Mouse (Mus musculus): ENCODE measurements around the gene Sppl2b.
"Not testable (repeated sequence)": the region's sequence is repeated elsewhere in the genome, so short reads cannot be mapped to it uniquely, and the experiment has no call there.

Gene Sppl2b

DNA sequence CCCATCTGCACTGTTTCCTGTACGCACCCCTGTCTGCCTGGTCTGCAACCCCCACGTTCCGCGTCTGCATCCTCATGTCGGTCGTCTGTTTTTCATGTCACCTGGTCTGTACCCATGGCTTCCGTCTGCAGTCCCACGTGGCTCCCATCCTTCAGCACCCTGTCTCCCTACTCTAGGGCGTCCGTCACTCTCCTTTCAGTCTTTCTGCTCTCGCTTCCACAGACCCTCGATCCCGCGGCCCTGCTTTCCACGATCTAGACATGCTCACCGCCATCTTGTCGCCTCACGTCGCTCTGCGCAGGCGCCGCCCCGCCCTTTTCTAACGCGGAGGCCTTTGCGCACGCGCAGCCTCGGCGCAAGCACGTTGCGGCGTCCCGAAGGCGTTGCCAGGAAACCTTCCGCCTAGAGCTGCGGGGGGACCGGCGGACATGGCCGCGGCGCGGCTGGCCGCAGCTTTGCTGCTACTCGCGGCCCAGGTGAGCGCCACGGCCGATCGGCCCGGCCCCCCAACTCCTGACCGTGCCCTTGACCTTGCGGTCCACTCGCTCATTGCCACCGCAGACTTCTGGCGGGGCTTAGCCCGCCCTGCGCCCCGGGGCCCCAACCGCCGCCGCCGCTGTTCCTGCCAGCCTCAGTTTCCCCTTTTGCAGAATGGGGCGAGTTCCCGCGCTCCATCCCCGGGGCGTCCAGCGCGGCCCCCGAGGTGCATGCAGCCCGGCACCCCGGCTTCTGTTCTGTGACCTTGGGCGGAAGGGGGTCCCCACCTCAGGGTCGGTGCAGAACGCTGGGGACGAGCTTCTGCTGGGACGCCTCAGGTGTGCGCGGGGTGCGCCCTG, at the start of gene Sppl2b, which contains the start of gene Lsm7:
Sppl2b (plus strand) TSS at position 363 of the 836 bp plus-strand sequence.
Lsm7 (minus strand) TSS at position 297 of the 836 bp plus-strand sequence.
- peak; percentile 96 for DNase-seq (ENCODE audit: low read depth, low spot score)

DNA sequence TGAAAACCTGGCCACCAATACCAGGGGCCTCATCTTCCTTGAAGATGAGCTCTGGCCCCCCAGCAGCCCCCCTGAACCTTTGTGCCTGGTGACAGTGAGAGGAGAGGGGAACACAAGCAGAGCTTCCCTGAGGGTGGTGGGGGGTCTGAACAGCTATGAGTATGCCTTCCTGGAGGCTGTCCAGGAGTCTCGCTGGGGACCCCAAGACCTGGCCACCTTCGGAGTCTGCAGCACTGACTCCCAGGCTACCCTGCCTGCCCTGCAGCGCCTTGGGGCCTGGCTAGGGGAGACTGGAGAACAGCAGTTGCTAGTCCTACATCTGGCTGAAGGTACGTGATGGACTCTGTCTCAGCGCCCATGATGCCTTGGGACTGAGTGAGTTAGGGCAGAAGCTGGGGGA, 49.8 kb upstream of the Sppl2b start:
- no peak for DNase-seq (ENCODE audit: low read depth, low spot score)

DNA sequence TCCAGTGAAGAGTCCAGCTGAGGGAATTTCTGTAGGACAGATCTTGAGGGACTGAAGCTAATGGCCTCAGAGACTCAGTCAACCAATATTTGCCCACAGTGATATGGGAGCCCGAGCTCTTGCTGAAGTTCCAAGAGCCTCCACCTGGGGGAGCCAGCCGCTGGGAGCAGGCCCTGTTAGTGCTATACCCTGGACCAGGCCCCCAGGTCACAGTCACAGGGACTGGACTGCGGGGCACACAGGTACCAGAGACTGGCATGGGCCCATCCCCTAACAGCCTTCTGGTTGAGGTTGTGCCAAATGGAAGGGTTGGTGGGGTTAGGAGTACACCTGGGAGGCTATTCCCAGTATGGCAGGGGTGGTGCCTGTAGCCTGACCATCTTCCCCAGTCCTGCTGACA, 49.1 kb upstream of the Sppl2b start:
- peak; percentile 63 for DNase-seq (ENCODE audit: low read depth, low spot score)

DNA sequence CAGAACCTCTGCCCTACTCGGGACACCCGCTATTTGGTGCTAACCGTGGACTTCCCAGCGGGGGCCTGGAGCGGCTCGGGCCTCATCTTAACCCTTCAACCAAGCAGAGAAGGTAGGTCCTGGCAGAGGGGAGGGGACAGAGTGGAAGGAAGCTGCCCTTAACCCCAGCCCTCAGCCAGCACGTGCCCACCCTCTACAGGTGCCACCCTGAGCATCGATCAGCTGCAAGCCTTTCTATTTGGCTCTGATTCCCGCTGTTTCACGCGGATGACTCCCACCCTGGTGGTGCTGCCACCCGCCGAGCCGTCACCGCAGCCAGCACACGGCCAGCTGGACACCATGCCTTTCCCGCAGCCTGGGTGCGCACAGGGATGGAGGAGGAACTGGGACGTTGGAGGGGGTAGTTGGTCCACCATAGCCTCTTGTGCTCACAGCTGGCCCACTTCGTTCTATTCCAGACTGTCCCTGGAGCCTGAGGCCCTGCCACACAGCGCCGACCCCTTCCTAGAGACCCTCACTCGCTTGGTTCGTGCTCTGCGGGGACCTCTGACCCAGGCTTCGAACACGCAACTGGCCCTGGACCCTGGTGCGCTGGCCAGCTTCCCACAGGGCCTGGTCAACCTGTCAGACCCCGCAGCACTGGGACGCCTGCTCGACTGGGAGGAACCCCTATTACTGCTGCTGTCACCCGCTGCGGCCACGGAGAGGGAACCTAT, 48.6 kb upstream of the Sppl2b start:
- no peak for DNase-seq (ENCODE audit: low read depth, low spot score)

DNA sequence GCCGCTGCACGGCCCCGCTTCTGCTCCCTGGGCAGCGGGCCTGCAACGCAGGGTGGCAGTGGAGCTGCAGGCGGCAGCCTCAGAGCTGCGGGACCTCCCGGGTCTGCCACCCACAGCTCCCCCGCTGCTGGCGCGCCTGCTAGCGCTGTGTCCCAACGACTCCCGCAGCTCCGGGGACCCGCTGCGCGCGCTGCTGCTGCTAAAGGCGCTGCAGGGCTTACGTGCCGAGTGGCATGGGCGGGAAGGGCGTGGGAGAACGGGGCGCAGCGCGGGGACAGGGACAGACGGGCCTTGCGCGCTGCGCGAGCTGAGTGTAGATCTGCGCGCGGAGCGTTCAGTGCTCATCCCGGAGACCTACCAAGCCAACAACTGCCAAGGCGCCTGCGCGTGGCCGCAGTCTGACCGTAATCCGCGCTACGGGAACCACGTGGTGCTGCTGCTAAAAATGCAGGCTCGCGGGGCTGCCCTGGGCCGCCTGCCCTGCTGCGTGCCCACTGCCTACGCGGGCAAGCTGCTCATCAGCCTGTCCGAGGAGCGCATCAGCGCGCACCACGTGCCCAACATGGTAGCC, 47.9 kb upstream of the Sppl2b start:
- peak; percentile 76 for DNase-seq (ENCODE audit: low read depth, low spot score)

DNA sequence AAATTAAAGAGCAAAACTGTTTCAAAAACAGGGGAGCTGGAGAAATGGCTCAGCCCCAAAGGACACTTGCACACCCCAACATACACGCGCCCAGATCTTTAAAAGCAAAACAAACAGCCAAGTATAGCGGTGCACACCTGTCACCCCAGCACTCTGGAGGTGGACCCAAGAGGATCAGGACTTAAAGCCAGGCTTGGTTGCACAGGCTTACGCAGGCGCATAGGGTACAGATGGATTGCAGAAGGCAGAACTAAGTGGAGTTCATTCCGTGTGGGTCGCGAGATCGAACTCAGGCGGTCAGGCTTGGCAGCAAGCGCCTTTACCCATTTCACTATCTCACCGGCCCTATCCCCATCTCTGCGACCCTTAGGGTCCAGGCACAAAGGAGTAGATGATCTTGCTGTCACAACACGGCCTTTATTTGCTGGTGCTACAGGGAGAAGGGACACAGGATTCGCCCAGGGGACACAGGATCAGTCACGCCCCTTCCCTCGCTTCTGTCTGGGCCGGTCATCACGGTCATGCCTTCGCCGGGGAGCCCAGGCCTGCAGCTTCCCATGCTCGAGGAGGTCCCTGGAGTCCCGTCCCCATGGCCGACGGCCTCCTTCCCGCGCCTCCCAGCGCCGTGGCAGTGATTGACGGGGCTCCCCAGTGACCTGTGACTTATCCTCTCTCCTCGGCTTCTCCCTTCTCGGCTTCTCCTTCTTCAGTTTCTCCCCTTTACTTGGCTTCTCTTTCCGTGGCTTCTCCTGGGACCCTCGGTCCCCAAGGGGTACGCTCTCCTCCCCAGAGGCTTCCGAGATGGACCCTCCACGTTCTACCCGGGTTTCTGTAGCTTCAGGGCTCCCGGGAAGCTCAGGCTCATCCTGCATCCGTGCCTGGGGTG, 46.7 kb upstream of the Sppl2b start:
- DNase-seq (ENCODE audit: low read depth, low spot score) = no peak

DNA sequence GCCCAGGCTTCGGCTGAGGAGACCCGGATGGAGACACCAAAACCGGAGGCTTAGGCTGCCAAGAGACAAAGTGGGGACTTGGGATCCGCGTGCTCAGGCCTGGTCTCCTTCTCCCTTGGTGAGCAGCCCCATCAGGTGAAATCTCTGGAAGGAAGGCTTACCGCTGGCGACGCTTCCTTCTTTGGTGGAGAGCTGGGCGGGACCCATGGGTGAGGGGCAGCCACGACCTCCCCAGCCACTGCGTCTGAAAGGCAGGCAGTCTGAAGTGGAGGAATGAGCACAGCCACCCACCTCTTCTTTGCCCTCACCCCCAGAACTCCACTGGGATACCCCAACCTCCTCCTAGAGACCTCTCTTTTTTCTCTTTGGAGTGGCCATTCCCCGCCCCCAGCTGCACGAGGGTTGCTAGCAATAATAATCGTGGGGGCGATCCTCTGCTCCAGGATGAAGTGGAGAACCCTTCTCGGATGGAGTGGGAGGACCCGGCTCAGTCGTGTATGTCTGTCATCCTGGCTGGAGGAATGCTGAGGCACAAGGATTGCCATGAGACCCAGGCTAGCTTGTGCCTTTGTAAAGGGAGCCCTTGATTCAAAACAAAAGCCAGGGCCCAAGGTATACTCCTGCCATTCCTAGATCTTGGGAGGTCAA, 46.0 kb upstream of the Sppl2b start:
- no peak for DNase-seq (ENCODE audit: low read depth, low spot score)

DNA sequence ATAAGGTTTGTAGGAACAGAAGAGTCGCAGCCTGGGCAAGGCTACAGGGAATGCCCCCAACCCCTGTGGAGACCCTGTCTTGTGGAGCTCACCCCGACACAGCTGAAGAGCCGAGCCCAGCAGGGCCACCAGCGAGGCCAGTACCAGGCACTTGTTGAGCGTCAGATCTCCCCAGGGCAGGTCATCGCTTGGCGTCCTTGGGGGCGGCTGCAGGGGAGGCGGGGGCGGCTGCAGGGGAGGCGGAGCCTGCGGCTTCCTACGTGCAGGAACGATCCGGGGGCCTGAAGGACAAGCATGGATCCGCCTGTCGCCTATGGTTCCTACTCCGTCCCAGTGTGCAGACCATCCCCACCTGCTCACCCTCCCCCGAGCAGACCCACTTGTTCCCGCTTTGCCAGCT, 45.0 kb upstream of the Sppl2b start:
- no peak for DNase-seq (ENCODE audit: low read depth, low spot score)

DNA sequence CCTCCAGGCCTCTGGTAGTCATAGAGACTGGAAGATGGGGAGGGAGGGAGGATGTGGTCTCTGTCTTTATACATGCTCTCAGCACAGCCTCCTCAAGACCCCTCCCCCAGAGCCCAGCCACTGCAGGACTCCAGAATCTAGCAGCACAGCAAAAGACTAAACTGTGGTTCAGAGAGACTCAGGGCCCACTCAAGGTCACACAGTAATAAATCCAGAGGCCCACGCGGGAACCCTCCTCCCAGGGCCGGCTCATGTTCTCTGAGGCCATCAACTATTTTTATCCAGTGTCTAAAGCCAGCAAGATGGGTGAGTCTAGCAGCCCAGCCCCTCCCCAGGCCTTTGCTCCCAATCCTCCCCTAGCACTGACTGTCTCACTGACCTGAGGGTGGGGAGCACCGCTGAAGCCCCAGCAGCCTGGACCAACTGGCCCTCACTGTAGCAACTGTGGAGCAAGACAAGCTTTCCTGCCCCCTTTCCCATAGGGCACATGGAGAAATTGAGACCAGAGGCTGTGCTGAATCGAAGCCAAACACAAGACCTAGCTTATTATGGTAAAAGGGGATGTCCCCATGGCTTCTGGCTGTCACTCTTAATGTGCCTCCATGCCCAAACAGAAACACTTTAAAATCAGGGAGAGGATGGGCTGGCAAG, 42.6 kb upstream of the Sppl2b start:
- no peak for DNase-seq (ENCODE audit: low read depth, low spot score)

DNA sequence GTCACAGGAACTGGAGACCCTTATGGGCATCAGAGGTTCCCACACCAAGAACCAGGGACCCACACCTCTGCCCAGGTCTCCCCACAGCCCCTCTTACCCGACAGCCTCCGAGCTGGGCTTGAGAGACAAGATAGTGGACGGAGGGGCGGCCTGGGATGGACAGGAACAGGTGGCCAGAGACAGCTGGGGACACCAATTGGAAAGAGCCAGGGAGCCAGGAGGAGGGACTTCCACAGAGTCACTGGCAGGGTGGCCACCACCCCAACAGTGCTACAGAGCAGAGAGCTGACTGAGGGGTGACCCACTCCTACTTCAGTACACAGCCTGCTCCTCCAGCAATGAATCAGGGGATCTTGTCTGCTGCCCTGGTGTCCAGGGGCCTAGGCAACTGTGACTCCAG, 41.7 kb upstream of the Sppl2b start, which contains the start of gene Jsrp1:
Jsrp1 (minus strand) TSS at position 133 of the 400 bp plus-strand sequence.
- DNase-seq (ENCODE audit: low read depth, low spot score) = no peak

DNA sequence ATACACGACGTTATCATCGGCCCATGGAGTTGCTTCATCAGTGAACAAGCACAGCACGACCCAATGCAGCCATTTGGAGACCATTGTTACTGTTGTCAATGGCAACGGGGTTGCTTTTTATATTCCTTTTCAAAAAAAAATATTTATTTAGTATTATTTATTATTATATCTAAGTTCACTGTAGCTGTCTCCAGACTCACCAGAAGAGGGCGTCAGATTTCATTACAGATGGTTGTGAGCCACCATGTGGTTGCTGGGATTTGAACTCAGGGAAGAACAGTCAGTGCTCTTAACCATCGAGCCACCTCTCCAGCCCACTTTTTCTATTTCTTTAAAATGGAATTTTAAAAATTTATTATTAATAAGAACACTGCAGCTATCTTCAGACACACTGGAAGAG, 40.3 kb upstream of the Sppl2b start:
- DNase-seq (ENCODE audit: low read depth, low spot score) = no peak

DNA sequence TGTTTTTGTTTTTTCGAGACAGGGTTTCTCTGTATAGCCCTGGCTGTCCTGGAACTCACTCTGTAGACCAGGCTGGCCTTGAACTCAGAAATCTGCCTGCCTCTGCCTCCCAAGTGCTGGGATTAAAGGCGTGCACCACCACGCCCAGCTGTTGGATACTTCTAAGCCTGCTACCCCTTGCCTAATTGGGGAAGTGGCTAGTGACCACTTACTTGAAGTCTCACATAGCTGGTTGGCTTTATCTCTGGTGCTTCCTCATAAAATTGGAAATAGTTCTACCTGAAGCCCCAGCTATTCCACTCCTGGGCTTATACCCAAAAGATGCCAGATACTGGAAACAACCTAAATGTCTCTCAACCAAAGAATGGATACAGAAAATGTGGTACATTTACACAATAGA, 38.8 kb upstream of the Sppl2b start:
- not testable (repeated sequence) for DNase-seq (ENCODE audit: low read depth, low spot score)

DNA sequence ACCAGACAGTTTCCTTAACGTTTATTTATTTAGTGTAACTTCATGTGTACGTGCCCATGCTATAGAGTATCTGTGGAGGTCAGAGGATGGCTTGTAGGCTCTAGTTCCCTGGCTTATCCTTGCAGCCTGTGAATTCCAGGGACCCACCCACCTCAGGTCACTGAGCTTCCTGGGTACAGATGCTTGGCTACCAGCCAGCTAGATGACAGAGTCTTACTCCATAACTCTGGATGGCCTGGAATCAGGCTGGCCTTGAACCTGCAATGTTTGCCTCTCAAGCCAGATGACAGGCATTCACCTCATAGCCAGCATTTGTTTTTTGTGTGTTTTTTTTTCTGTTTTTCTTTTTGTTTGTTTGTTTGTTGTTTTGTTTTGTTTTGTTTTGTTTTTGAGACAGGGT, 37.9 kb upstream of the Sppl2b start:
- DNase-seq (ENCODE audit: low read depth, low spot score) = no peak

DNA sequence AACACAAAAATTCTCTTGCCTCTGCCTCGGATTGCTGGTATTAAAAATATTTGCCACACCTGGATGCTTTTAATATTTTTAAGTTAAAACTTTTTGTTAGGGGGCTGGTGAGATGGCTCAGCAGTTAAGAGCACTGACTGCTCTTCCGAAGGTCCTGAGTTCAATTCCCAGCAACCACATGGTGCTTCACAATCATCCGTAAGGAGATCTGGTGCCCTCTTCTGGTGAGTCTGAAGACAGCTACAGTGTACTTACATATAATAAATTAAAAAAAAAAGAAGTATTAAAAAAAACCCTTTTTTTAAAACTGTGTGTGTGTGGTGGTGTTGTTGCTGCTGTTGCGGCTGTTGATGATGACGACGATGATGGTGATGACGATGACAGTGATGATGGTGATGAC, 37.1 kb upstream of the Sppl2b start:
- peak; percentile 64 for DNase-seq (ENCODE audit: low read depth, low spot score)

DNA sequence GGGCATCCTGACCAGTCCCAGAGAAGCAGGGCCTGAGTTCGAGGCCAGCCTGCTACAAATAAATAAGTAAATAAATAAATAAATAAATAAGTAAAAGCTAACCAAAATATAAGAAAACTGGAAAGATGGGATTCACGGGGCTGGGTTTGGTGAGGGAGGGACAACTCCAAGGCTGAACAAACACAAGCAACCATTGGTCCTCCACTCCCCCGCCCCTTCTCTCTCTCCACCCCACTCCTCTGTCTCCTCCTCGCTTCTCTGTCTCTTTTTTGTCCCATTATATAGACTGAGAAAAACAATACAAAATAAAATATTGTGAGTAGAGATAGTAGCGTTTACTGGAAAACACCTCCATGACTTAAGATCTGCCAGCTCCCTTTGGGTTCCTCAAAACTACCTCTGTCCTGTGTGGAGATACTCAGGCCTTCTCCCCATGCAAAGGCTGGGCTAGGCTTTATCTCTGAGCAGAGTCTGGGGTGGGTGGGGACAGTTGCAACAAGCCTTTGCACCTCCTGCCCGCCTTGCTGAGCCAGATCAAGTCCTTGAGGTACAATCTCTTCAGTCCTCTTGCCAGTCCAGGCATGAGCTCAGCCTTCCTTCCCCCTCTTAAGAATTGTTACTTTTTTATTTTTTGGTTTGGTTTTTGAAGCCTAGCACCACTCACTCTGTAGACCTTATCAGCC, 36.3 kb upstream of the Sppl2b start:
- DNase-seq (ENCODE audit: low read depth, low spot score) = no peak

DNA sequence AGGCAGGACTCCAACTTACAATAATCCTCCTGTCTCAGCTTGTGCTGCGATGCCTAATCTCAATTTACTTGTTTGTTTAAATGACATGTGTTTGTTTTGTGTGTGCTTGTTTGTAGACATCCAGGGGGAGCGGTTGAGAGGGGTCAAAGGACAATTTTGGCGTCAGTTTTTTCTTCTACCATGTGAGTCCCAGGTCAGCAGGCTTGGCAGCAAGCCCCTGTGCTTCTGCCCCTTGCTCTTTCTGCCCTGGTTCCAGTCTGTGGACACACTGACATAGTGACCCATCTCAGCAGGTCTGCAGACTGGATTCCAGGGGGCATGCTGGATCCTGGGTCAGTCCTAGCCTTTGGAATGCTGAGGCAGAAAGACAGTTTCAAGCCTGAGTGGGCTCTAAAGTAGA, 35.7 kb upstream of the Sppl2b start:
- no peak for DNase-seq (ENCODE audit: low read depth, low spot score)

DNA sequence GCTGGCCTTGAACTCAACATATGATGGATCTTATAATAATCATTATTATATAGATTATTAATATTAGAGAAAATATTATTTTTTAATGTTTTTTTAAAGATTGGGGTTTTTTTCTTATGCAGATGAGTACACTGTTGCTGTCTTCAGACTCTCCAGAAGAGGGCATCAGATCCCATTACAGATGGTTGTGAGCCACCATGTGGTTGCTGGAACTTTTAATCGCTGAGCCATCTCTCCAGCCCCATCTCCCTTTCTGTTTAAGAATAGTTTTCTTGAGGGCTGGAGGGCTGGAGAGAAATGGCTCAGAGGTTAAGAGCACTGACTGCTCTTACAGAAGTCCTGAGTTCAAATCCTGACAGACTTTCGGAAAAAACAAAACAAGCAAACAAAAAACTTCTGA, 33.1 kb upstream of the Sppl2b start:
- peak; percentile 71 for DNase-seq (ENCODE audit: low read depth, low spot score)

DNA sequence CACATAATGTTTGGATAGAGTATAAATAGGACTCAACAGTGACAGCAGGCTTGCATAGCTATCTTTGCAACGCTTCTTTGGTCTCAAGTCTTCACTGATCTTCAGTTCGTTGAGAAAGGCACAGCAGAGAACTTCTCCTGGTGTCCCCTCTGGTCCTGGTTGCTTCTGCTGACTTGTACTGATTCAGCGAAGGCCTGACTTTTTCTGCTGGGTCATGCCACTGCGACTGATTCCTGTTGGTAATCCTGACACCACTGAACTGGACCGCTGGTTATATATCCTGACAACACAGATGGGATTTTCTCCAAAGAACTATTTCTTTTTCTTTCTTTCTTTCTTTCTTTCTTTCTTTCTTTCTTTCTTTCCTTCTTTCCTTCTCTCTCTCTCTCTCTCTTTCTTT, 32.5 kb upstream of the Sppl2b start:
- DNase-seq (ENCODE audit: low read depth, low spot score) = no peak

DNA sequence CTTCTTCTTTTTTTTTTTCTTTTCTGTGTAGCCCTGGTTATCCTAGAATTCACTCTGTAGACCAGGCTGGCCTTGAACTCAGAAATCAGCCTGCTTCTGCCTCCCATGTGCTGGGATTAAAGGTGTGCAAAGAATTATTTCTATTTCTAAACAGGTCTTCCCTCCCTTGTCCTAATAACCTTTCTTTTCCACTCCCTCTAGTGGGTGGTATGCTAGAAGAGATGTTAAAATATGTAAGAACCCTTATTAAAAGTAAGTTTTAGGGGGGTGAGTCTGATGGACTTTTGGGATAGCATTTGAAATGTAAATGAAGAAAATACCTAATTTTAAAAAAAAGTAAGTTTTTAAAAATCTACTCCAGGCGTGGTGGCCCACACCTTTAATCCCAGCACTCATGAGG, 31.8 kb upstream of the Sppl2b start:
- DNase-seq (ENCODE audit: low read depth, low spot score) = no peak
